Comparison of ENCODE assay signal across 31 mouse cellular contexts in the genomic region with DNA sequence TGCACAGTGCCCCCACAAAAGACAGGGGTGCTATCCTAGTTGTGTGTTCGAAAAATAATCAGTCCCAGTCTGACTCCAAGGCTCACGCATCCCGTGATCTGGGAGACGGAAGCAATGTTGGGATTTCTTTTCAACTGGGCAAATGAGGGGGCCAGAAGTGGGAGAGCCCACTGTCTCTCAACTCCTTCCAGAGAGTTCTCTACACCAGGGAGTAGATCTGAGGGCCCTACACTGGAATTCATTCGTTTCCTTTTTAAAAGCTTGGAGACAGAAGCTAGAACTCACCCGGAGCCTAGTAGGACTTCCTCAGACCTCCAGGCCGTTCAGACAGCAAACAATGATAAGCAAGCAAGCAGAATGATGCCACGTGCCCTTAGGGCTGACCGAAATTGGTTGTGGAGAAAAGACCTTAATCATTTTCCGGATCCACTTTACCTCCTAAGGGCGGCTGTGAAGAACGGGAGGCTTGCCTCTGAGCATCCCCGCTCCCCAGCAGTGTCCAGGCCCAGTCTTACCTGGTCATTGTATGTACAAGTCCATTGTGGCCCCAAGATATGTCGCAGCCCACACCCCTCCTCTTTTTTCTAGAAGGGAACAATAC. TPM values are rescaled to one million over a fixed set of nuclear protein-coding genes. Genes with fewer than 3 reads are reported as not detected.
A peak's percentile ranks its signal among the peaks of the same experiment; 100 is the strongest.
DNase-seq lines count a peak whose midpoint lies in the region; ATAC-seq and TF ChIP-seq lines count a peak whose summit lies in the region.
"Had no signal": no experiment of that assay in that cellular context is flagged by ENCODE, and none has a peak within 500 bp of the region (broad histone marks: within the 10 kb centered on the region; RNA-seq: fewer than 3 reads in every experiment).

No protein-coding gene starts in this region.

- H3K9me3 ChIP-seq in forebrain, postnatal 0 days (ENCODE audit: low read length) = no peaks in the 10 kb centered on the region
- no peaks in the 10 kb centered on the region for H3K9me3 ChIP-seq in forebrain, embryonic 15.5 days
- no peaks in the 10 kb centered on the region for H3K9me3 ChIP-seq in midbrain, embryonic 11.5 days (ENCODE audit: control insufficient read depth, low read length)
- no peaks in the 10 kb centered on the region for H3K9me3 ChIP-seq in midbrain, embryonic 13.5 days
- H3K9me3 ChIP-seq in embryonic facial prominence, embryonic 12.5 days = no peaks in the 10 kb centered on the region
- H3K9me3 ChIP-seq: G1E; heart, embryonic 15.5 days; kidney, embryonic 15.5 days; neural tube, embryonic 12.5 days had no signal

- H3K27ac ChIP-seq in forebrain, postnatal 0 days (ENCODE audit: low read depth, low read length) = no peak overlapping the region
- H3K27ac ChIP-seq in forebrain, embryonic 15.5 days (replicated peaks) = no peak overlapping the region
- no peak overlapping the region for H3K27ac ChIP-seq in midbrain, embryonic 11.5 days (ENCODE audit: low read depth, low read length)
- no peak overlapping the region for H3K27ac ChIP-seq in midbrain, embryonic 13.5 days
- H3K27ac ChIP-seq in embryonic facial prominence, embryonic 12.5 days = no peak overlapping the region
- H3K27ac ChIP-seq: heart, embryonic 15.5 days; hindbrain, postnatal 0 days; kidney, embryonic 15.5 days; macrophage; neural tube, embryonic 12.5 days had no signal

- no peak overlapping the region for H3K9ac ChIP-seq in forebrain, postnatal 0 days
- H3K9ac ChIP-seq in forebrain, embryonic 15.5 days (replicated peaks) = no peak overlapping the region
- no peak overlapping the region for H3K9ac ChIP-seq in midbrain, embryonic 11.5 days (ENCODE audit: low read length)
- no peak overlapping the region for H3K9ac ChIP-seq in midbrain, embryonic 13.5 days (replicated peaks)
- H3K9ac ChIP-seq in embryonic facial prominence, embryonic 12.5 days = 0 out of 2 replicates have a peak overlapping the region, but pooled peaks have one; percentile 19
- H3K9ac ChIP-seq: heart, embryonic 15.5 days; kidney, embryonic 15.5 days; liver, postnatal 0 days; neural tube, embryonic 12.5 days had no signal

- no peaks in the 10 kb centered on the region for H3K36me3 ChIP-seq in forebrain, postnatal 0 days (ENCODE audit: insufficient read depth)
- H3K36me3 ChIP-seq in forebrain, embryonic 15.5 days = no peaks in the 10 kb centered on the region
- H3K36me3 ChIP-seq in midbrain, embryonic 11.5 days (ENCODE audit: control insufficient read depth, insufficient read depth, low read length) = no peaks in the 10 kb centered on the region
- H3K36me3 ChIP-seq in midbrain, embryonic 13.5 days = no peaks in the 10 kb centered on the region
- H3K36me3 ChIP-seq in embryonic facial prominence, embryonic 12.5 days = no peaks in the 10 kb centered on the region
- H3K36me3 ChIP-seq: G1E; heart, embryonic 15.5 days; kidney, embryonic 15.5 days; neural tube, embryonic 12.5 days had no signal

- no peak overlapping the region for H3K4me3 ChIP-seq in forebrain, postnatal 0 days (ENCODE audit: low read depth, low read length)
- H3K4me3 ChIP-seq in forebrain, embryonic 15.5 days = no peak overlapping the region
- no peak overlapping the region for H3K4me3 ChIP-seq in midbrain, embryonic 11.5 days (ENCODE audit: low read depth, low read length)
- H3K4me3 ChIP-seq in midbrain, embryonic 13.5 days (replicated peaks) = no peak overlapping the region
- H3K4me3 ChIP-seq in embryonic facial prominence, embryonic 12.5 days = no peak overlapping the region

- no peak for ATAC-seq in forebrain, postnatal 0 days
- no peak for ATAC-seq in forebrain, embryonic 15.5 days (replicated peaks)
- no peak for ATAC-seq in midbrain, embryonic 11.5 days (ENCODE audit: low FRiP score)
- no peak for ATAC-seq in midbrain, embryonic 13.5 days
- ATAC-seq in embryonic facial prominence, embryonic 12.5 days (ENCODE audit: insufficient number of reproducible peaks, insufficient read depth, low FRiP score, low TSS enrichment) = no peak
- ATAC-seq: hindbrain, postnatal 0 days; intestine, postnatal 0 days; liver, postnatal 0 days; lung, postnatal 0 days; Patski had no signal

- peak; percentile 68 for DNase-seq in forebrain, postnatal 0 days
- peak; percentile 92 for DNase-seq in midbrain, embryonic 11.5 days (ENCODE audit: low spot score, missing footprints)
- DNase-seq in frontal cortex, adult 2 months (ENCODE audit: extremely low spot score in 1 of 2, low spot score in 1 of 2) = no peak
- no peak for DNase-seq in layer of hippocampus, adult 8-10 months (ENCODE audit: low spot score in 2 of 2)
- DNase-seq: adrenal gland, adult 2 months; cerebellum, adult 11-12 months; cerebellum, postnatal 10 days; heart, postnatal 36 days; kidney, postnatal 4 days; layer of hippocampus, adult 9-11 months; liver, postnatal 0 days; right cerebral cortex, postnatal 14 days; spleen, adult 18-20 months had no signal

- WGBS in forebrain, postnatal 0 days = 2% methylated on average over 14 of the region's 14 CpGs
- WGBS in forebrain, embryonic 15.5 days = 1% methylated on average over 14 of the region's 14 CpGs
- under 1% methylated on average over 14 of the region's 14 CpGs for whole genome bisulfite sequencing in midbrain, embryonic 11.5 days
- WGBS in midbrain, embryonic 13.5 days = 1% methylated on average over 14 of the region's 14 CpGs
- 2% methylated on average over 14 of the region's 14 CpGs for WGBS in embryonic facial prominence, embryonic 12.5 days

- no peaks in the 10 kb centered on the region for H3K4me1 ChIP-seq in forebrain, postnatal 0 days (ENCODE audit: insufficient read depth)
- peaks cover 18% of the 10 kb centered on the region for H3K4me1 ChIP-seq in forebrain, embryonic 15.5 days
- H3K4me1 ChIP-seq in midbrain, embryonic 11.5 days (ENCODE audit: control insufficient read depth, insufficient read depth, low read length) = 0 out of 2 replicates have a peak, but pooled peaks cover 4% of the 10 kb centered on the region
- peaks cover 14% of the 10 kb centered on the region for H3K4me1 ChIP-seq in midbrain, embryonic 13.5 days (replicated peaks)
- peaks cover 14% of the 10 kb centered on the region for H3K4me1 ChIP-seq in embryonic facial prominence, embryonic 12.5 days

- no peak for TF ChIP-seq CTCF in forebrain, postnatal 0 days (IDR thresholded peaks at IDR 0.05; ENCODE audit: low read depth)

- H3K4me2 ChIP-seq in forebrain, postnatal 0 days (ENCODE audit: low read depth) = no peak overlapping the region
- H3K4me2 ChIP-seq in forebrain, embryonic 15.5 days (replicated peaks) = no peak overlapping the region
- no peak overlapping the region for H3K4me2 ChIP-seq in midbrain, embryonic 11.5 days
- H3K4me2 ChIP-seq in midbrain, embryonic 13.5 days (replicated peaks) = no peak overlapping the region
- H3K4me2 ChIP-seq in embryonic facial prominence, embryonic 12.5 days (replicated peaks) = no peak overlapping the region
- H3K4me2 ChIP-seq: liver, embryonic 11.5 days had no signal

- peaks cover 90% of the 10 kb centered on the region for H3K27me3 ChIP-seq in forebrain, postnatal 0 days (ENCODE audit: insufficient read depth, low read length)
- peaks cover 92% of the 10 kb centered on the region for H3K27me3 ChIP-seq in forebrain, embryonic 15.5 days
- H3K27me3 ChIP-seq in midbrain, embryonic 11.5 days (ENCODE audit: control insufficient read depth, insufficient read depth, low read length) = peaks cover 97% of the 10 kb centered on the region
- H3K27me3 ChIP-seq in midbrain, embryonic 13.5 days = peaks cover 98% of the 10 kb centered on the region
- peaks cover 93% of the 10 kb centered on the region for H3K27me3 ChIP-seq in embryonic facial prominence, embryonic 12.5 days

RNA-seq across cellular contexts. Expression of a gene that starts 9.5 kb away (rescaled TPM):
- 1.1 TPM in 1 of 2 replicates, not detected in the other for total RNA-seq in forebrain, postnatal 0 days (2014; rRNA removed)
- polyA plus RNA-seq in forebrain, postnatal 0 days (2015; fragmentation: Nextera tagmentation; extraction: Ambion mirVana) = not detected in 2 replicates
- polyA plus RNA-seq in forebrain, embryonic 15.5 days (2015; fragmentation: Nextera tagmentation; extraction: Ambion mirVana) = not detected in 2 replicates
- 0.10 TPM in 1 of 2 replicates, not detected in the other for polyA plus RNA-seq in midbrain, embryonic 11.5 days (2014; fragmentation: Nextera tagmentation; extraction: Ambion mirVana)
- not detected in 2 replicates for polyA plus RNA-seq in midbrain, embryonic 13.5 days (2015; fragmentation: Nextera tagmentation; extraction: Ambion mirVana)
- polyA plus RNA-seq in embryonic facial prominence, embryonic 12.5 days (2016; fragmentation: Nextera tagmentation; extraction: Ambion mirVana) = 11.1 and 17.3 TPM in 2 replicates
- not detected in 2 replicates for polyA plus RNA-seq in frontal cortex, adult 2 months (2012; rRNA removed)
- not detected for total RNA-seq in layer of hippocampus, adult 8-10 months (2022)
- total RNA-seq: adrenal gland, adult 2 months; G1E; gastrocnemius, adult 8-10 months; heart, postnatal 36 days; hindbrain, postnatal 0 days; left cerebral cortex, adult 18-20 months; left cerebral cortex, postnatal 36 days had no signal
- polyA plus RNA-seq: adrenal gland, adult 2 months; cortical plate, adult 2 months; G1E; gonadal fat pad, adult 2 months; heart, embryonic 15.5 days; hindbrain, postnatal 0 days; intestine, postnatal 0 days; liver, embryonic 11.5 days; liver, postnatal 0 days; lung, postnatal 0 days; macrophage; Patski had no signal

Comparison
In these comparisons a context has a peak if more than half of its experiments do, and no peak if none do; other contexts are left out.
1. DNase-seq: peak in forebrain, postnatal 0 days (single experiment) and midbrain, embryonic 11.5 days (single experiment); none in frontal cortex, adult 2 months (0 of 2) and layer of hippocampus, adult 8-10 months (0 of 2).
2. RNA of a gene that starts 9.5 kb away (polyA plus RNA-seq): 11.1 to 17.3 TPM in embryonic facial prominence, embryonic 12.5 days; 0.10 TPM in midbrain, embryonic 11.5 days, not detected in forebrain, postnatal 0 days, not detected in forebrain, embryonic 15.5 days, not detected in midbrain, embryonic 13.5 days and not detected in frontal cortex, adult 2 months; every median in the first group is over 10 times any median in the second.